Mouse (Mus musculus): ENCODE measurements around the gene Fktn.
A peak's percentile ranks its signal among the peaks of the same experiment; 100 is the strongest.

The Fktn gene

GRCm38 (mm10) chr4:53825821-53826605, 112.2 kb downstream of the Fktn start, which contains the start of gene Tmem38b:
Gene Tmem38b, plus strand, starts transcription at chr4:53826045.
- peak; percentile 50 to 85 for DNase-seq (ENCODE audit: low spot score in 2 of 2)

DNA sequence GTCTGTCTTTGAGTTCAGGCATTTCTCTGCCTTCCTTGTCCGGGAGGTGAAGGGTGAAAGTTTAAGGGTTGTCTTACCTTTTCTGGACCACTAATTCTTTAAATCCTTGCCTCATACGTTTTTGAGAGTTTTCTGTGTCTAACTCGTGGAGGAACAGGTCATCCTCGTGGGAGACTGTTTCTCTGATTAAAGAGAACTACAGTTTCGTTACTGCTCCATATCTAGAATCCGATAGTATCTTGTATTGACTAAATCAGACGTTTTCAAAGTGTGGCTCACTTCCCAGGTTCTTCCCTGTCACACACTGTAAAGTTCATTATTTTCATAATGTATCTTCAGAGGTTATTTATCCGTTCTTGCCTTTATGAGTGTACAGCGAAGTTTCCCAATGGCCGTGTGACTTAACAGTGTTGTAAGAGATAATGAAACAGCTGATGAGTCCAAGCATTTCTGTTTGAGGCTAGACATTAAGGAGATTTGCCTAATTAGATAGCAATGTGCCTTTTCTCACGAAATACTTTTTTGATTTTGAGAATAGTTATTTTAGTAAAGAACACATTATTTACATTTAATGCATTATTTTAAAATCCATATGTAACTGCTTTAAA, 112.9 kb downstream of the Fktn start:
- DNase-seq (ENCODE audit: low spot score in 2 of 2) = no peak

All from cerebellum, postnatal 4 days (tissue).